Mouse (Mus musculus) CD8-positive naive resting alpha-beta T cell, adult 2 months (primary cell): ENCODE results near the gene Fuca2.
"Not testable (repeated sequence)": the region's sequence is repeated elsewhere in the genome, so short reads cannot be mapped to it uniquely, and the experiment has no call there.

Experiments
- DNase-seq, 2 experiments: peaks; one replicate each; pipeline ENCODE4 v3.0.0; 2022; ENCODE audit warnings: low read depth in 2 of 2, low spot score in 2 of 2

Gene Fuca2

GRCm38 (mm10) chr10:13499331-13499730 lies at the start of gene Fuca2:
Gene Fuca2, plus strand, starts transcription at chr10:13499540.
- no peak for DNase-seq

- DNase-seq: no peak
Measured at GRCm38 (mm10) chr10:13451640-13452039, 47.7 kb upstream of the Fuca2 start.

GRCm38 (mm10) chr10:13453200-13453990 lies 45.9 kb upstream of the Fuca2 start:
- DNase-seq: peak in 1 of 2 experiments; percentile 4

- not testable (repeated sequence) for DNase-seq
Measured at GRCm38 (mm10) chr10:13464295-13464694, 35.0 kb upstream of the Fuca2 start.

- no peak for DNase-seq
Measured at GRCm38 (mm10) chr10:13466925-13467324, 32.4 kb upstream of the Fuca2 start.

GRCm38 (mm10) chr10:13468025-13468529 lies 31.3 kb upstream of the Fuca2 start:
- not testable (repeated sequence) for DNase-seq

GRCm38 (mm10) chr10:13470236-13470635 lies 29.1 kb upstream of the Fuca2 start:
- DNase-seq: no peak

- peak in 1 of 2 experiments; percentile 16 for DNase-seq
Measured at GRCm38 (mm10) chr10:13473287-13473832, 26.0 kb upstream of the Fuca2 start.

- peak; percentile 40 for DNase-seq
Measured at GRCm38 (mm10) chr10:13473833-13474567, 25.3 kb upstream of the Fuca2 start, which contains the start of gene Phactr2. Gene Phactr2, minus strand, starts transcription at chr10:13474412.

GRCm38 (mm10) chr10:13474568-13474955 lies 24.8 kb upstream of the Fuca2 start:
- peak in 1 of 2 experiments; percentile 5 for DNase-seq

- DNase-seq: no peak
Measured at GRCm38 (mm10) chr10:13475121-13475520, 24.2 kb upstream of the Fuca2 start.

GRCm38 (mm10) chr10:13479341-13479740 lies 20.0 kb upstream of the Fuca2 start:
- no peak for DNase-seq

- DNase-seq: no peak
Measured at GRCm38 (mm10) chr10:13485958-13486357, 13.4 kb upstream of the Fuca2 start.

GRCm38 (mm10) chr10:13489671-13490070 lies 9.7 kb upstream of the Fuca2 start:
- no peak for DNase-seq

- DNase-seq: no peak
Measured at GRCm38 (mm10) chr10:13493978-13494686, 5.2 kb upstream of the Fuca2 start.

GRCm38 (mm10) chr10:13496315-13496714 lies 3.0 kb upstream of the Fuca2 start:
- no peak for DNase-seq

GRCm38 (mm10) chr10:13500473-13500872 lies 1.1 kb downstream of the Fuca2 start:
- DNase-seq: no peak

- DNase-seq: peak; percentile 78 to 81
Measured at GRCm38 (mm10) chr10:13500938-13501496, 1.7 kb downstream of the Fuca2 start.

- DNase-seq: not testable (repeated sequence)
Measured at GRCm38 (mm10) chr10:13501533-13501932, 2.2 kb downstream of the Fuca2 start.

- no peak for DNase-seq
Measured at GRCm38 (mm10) chr10:13502371-13502770, 3.0 kb downstream of the Fuca2 start.

- DNase-seq: no peak
Measured at GRCm38 (mm10) chr10:13521857-13522256, 22.5 kb downstream of the Fuca2 start.
